Mouse (Mus musculus) retina, embryonic 14.5 days (tissue): ENCODE data around the gene 2700097O09Rik.
A peak's percentile ranks its signal among the peaks of the same experiment; 100 is the strongest.
"Not testable (repeated sequence)": the region's sequence is repeated elsewhere in the genome, so short reads cannot be mapped to it uniquely, and the experiment has no call there.

Experiments used
- DNase-seq: peaks from one replicate; pipeline ENCODE4 v3.0.0-alpha.2; 2015; ENCODE audit warnings: low spot score

2700097O09Rik gene

DNA sequence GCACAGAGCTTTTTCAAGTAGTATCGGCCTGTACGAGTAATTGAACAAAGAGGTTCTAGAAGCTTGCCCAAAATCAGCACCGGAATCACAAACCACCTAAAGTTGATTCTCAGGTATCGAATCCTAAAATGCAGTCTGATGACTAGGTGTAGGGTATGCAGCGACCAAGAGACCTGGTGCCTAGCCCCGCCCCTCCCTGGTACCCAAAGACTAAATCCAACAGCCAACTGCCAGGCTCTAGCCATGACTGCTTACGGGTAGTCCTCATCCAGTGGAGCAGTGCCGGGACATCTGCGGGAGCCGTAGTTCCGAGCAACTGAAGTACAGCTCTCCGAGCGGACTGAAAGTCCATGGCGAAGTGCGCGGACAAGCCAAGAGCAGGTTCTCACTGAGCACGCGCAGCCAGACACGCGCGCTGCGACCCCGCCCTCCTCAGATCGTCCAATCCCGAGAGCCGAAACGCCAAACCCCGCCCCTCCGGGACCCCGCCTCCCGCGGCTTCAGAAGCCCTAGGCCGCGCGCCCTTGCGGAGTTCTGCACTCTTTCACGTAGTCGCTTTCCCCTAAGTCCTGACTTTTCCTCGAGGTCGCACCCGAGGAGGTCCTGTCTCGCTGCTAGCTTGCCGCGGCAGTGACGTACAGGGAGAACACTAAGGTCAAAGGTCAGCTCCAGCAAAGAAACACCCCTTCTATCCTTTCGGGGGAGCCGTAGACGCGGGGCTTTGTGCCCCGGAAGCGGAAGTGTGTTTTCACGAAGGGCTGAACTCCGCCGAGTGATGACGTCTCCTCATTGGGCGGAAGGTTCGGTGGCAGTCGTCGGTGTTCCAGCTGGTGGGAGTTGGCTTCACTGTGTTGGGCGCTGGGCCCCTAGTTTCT, at the start of gene 2700097O09Rik, which contains the start of gene Srp54a:
Gene 2700097O09Rik, minus strand, starts transcription at position 385 of the 875 bp plus-strand sequence.
Gene Srp54a, plus strand, starts transcription at position 537 of the 875 bp plus-strand sequence.
- DNase-seq: peak; percentile 97

DNA sequence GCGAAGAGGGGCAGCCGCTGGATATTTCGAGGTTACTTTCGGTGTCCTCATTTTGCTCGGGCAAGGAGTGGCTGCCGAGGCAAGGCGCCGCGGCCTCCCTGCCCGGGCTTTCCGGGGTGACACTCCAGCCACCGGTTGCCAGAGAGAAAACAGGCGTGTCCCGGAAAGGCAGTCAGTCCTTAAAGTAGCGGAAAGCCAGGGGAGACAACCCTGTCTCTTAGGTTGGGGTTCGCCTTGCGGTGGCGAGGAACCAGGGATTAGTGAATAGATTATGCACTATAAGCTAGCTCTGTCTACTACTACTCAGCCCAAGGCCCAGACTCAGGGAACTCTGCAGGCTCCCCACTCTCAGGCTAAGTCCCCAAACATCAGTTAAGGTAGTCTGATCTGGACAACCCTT, 44.8 kb upstream of the 2700097O09Rik start:
- DNase-seq: not testable (repeated sequence)

DNA sequence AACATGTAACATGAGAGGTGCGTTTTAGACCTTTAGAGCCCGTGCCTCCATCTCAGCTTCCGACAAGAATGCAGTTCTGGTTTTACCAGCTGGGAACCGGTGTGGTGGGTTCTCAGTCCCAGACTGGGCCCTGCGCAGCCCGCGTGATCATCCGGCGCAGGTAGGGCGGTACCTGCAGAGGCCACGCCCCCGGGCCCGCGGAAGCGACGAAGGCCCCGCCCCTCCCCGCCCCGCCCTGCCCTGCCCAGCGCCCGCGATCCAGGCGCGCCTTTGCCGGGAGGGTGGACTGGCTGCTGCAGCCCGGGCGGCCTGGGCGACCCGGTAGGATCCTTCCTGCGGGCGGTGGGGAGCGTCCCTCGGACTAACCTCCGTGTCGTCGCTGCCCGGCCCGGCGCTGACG, 44.3 kb upstream of the 2700097O09Rik start, which contains the start of gene Fam177a:
Gene Fam177a, plus strand, starts transcription at position 228 of the 400 bp plus-strand sequence.
- not testable (repeated sequence) for DNase-seq

DNA sequence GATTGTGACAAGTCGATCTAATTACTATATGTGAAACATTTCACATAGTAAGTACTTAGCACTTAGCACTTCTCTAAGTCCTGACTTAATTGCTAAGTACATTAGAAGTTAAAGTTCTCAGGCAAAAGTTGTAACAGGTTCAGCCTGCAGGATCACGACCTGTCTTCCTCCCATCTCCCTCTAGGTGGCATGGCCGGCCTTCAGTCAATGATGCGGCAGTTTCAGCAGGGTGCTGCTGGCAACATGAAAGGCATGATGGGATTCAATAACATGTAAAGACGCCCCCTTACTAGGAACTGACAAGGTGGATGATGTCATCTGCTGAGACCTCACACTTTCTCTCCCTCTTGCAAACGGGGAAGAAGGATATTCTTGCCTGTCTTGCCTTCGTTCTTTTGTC, 32.7 kb upstream of the 2700097O09Rik start:
- DNase-seq: not testable (repeated sequence)

DNA sequence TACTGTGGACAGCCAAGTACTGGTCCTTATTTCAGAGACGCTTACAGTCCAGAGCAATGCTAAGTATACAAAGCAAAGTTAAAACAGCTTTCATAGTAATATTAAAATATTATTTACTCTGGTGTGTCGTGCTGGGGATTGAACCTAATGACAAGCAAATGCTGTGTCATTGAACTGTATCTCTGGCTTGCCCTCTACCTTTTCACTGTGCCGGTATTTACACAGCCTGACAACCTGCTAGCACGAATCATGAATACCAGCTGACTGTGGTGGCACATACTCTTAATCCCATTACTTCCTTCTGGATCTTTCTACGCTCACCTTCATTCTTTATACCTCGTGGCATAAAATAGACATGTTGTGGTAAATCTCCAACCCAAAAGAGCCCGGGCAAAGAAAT, 12.2 kb upstream of the 2700097O09Rik start:
- not testable (repeated sequence) for DNase-seq

DNA sequence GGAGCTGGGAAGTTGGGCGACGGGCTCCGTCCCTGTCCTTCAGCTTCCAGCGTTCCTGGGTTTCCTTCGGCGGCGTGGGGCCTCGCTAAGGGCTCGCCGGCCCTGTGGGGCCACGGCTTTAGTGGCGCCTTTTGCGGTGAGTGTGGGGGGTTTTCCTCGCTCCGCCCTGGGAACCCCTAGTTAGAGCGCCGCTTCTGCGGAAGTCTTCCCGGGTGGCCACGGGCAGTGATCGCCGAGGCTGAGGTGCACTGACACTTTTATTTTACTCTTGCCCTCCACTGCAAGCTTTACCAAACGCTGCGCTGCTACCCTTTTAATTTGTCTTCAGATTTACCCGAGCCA, 662 bp upstream of the 2700097O09Rik start:
- DNase-seq: not testable (repeated sequence)

DNA sequence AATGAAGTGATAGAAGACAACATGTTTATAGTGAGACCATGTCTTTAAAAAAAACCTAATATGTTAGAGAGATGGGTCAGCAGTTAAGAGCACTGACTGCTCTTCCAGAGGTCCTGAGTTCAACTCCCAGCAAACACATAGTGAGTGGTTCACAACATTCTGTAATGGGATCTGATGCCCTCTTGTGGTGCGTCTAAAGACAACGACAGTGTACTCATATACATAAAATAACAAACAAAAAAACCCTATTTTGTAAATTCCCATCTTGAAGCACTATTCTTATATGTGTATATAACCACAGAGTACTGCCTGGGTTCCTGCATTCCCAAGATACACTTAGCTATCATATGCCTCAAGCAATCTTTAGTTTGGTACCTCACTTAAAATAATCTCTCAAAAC, 1.2 kb downstream of the 2700097O09Rik start:
- peak; percentile 8 for DNase-seq

DNA sequence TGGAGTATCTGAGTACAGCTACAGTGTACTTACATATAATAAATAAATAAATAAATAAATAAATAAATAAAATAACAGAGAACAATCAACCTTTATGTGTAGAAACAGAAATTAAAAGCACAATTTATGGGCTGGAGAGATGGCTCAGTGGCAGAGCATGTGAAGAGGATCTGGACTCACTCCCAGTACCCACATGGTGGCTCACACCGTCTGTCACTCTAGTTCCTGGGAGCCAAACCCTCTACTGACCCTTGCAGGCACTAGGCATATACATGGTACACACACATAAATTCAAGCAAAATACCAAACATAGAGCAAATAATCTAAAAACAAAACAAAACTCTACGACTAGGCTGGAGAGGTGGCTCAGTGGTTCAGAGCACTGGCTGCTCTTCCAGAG, 4.6 kb downstream of the 2700097O09Rik start:
- DNase-seq: no peak

DNA sequence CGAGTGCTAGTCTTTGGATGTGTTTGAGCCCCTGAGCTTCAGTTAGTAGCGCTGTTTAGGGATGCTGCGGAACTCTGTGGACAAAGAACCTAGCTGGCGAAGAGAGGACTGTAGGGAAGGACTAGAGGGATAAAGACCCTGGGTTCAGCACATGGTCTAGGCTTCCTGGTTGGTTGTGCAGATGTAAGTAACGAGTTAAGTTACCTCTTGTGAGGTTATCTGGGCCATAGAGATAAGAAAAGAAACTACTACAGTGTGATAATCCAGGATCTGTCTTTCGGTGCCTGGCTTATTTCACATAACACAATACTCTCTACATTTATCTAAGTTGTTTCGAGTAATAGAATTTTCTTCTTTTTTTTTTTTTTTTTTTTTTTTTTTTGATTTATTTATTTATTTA, 6.2 kb downstream of the 2700097O09Rik start:
- no peak for DNase-seq

DNA sequence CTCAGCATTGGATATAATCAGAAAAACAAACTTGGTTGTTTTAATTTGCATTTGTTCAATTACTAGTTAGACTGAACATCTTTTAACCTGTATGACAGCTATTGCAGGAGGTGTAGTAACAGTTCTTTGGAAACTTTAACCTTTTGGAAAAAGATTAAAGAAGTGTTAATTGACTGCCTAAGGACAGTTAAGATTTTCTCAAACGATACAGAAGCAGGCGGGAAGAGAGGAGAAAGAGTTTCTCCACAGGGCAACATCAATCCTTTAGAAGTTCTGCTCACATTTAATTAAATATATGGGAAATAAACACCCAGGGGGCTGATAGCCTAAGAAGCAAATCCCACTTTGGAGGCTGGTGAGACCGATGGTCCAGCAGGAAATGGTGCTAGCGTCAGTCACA, 7.4 kb downstream of the 2700097O09Rik start:
- no peak for DNase-seq

DNA sequence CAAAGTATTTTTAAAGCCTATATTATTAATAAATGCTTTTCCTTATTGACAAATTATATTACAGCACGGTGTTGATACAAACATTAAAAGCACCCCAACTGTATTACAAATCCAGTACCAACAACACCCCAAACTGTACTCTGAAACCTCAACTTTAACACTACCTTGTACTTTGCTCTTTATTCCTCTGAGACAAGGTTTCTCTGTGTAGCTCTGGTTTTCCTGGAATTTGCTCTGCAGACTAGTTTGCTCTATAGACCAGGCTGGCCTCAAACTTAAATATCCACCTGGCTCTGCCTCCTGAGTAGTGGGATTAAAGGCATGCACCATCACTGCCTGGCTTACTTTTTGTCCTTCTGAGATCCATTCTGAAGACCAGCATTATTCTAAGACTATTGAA, 17.8 kb downstream of the 2700097O09Rik start:
- DNase-seq: no peak

DNA sequence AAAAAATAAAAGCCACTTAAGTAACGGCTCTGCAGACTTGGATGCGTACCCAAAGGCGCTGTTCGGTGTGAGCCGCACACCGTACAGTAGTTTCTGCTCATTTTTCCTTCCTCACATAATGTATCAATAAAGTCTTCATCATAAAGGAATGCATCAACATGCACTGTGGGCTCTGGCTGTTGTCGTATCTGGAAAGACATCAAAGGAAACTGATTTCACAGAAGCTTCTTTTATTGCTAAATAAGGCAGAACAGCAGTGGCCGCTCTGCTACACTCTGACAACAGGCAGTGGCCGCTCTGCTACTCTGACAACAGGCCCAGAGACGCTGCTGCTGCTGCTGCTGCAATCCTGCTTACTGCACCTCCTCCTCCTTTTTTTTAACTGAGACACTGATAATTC, 18.9 kb downstream of the 2700097O09Rik start:
- DNase-seq: no peak

DNA sequence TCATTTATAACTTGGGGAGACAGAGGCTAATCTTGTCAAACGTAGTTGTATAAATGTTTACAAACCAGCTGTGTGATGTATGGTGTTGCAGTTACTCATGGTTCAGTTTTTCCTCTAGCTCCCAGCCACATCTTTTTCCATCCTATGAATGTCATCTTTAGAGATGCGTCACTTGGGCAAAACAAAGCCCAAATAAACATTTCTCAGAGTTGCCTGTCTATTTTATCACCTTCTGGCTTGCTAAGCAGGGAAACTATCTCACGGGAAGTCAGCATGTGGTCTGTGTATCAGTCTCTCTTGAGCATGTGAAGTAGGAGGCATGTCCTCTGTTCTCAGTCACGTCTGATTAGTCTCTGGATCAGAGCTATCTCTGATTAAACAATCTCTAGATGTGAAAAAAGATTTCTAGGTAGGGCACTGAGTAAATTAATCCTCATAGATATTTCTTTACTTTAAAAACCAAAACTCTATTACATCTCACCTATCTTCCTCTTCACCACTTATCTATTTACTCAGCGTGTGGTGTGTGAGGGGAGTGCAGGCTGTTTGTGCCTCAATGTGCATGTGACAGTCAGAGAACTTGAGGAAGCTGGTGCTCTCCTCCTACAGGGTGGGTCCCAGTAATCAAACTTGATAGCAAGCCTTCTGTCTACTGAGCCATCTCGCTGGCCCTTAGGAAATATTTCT, 19.6 kb downstream of the 2700097O09Rik start:
- DNase-seq: no peak

DNA sequence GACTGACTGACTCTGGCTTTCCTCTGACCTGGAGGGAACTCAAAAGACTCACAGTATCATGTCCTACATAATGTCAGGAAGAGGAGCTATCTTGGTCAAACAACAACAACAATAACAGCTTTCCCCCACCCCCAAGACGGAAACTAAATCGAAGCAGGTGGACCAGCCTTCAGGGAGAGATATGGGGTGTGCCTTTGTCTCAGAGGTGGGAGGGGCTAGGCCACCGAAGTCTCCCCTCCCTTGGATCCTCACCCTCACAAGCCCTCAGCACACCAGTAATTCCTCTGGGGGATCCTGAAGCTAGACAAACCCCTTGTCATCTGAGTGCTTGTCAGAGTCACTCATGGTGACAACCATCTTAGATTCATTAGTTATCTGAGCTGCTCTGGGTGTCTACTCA, 20.1 kb downstream of the 2700097O09Rik start:
- no peak for DNase-seq

DNA sequence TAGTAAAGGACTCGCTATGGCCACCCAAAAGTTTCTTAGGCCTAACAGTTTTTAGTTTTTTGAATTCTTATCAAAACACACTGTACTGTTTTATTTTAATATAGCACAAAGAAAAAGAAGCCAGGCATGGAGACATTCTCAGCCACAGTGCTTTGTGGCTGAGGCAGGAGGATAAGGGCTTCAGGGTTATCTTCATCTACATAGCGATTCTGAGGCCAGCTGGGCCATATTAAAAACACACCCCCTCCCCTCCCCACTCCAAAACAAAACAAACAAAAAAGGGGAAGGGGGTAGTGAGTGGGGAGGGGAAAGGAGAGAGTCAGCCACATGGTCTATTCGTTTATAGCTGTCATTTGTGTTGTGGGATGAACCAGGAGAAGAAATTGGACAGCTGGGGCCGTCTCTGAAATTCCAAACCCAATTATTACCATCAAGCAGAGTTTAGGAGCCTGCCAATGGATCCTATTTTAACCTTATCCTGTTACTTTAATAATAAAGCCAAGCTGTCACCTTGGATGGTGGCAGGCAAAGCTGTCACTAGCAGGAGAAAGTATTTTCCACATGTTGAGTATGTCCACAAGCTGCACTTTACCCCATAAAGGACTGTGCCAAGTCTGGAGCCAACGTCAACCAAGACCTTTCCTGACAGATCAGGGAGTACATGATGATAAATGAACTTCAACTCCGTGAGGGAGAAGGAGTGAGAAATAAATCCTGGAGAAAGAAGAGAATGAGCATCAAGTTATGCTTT, 20.9 kb downstream of the 2700097O09Rik start:
- DNase-seq: no peak

DNA sequence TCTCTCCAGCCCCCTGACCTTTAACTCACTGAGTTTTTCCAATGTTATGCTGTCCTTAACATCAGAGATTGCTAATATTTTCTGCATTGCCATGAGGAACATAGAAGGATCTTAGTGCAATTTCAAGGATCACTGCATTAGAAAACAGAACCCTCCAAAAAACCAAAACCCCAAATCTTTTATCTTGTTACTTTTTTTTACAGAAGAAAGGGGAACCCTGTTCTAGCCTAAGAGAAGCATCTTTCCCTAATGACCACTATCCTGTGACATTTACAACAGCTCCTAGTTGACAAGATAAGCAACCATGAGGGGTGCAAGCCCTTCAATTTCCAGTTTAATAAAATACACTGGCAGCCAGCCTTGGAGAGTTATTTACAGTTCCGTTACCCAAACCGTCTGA, 23.2 kb downstream of the 2700097O09Rik start:
- no peak for DNase-seq

DNA sequence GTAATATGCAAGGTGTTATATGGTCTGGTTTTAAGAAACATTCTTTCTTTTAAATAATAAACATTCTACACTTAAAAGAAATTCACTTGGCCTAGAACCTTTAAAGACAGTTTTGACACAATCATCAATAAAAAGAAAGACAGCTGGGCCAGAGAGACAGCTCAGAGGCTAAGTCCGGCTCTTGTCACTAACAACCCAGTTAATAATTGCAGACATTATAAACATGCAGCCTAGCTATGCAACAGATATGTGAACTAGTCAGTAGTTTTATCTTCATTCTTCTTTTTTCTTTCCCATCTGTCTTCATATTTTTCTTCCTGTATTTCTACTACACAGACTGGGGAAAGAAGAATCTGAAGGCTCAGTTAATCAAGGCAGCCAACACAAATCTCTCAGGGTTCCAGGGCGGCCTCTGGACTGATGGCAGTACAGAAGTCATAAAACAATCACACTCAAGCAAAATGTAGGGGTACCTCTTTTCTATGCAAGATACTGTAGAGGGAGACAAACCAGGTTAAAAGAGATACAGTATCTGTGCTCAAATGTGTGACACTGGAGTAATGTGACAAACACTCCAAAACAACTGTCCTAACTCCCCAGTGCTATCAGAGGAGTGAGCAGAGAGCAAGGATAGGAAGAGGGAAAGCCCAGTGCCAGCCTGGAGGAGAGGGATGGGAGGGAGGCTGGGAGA, 25.2 kb downstream of the 2700097O09Rik start:
- no peak for DNase-seq

DNA sequence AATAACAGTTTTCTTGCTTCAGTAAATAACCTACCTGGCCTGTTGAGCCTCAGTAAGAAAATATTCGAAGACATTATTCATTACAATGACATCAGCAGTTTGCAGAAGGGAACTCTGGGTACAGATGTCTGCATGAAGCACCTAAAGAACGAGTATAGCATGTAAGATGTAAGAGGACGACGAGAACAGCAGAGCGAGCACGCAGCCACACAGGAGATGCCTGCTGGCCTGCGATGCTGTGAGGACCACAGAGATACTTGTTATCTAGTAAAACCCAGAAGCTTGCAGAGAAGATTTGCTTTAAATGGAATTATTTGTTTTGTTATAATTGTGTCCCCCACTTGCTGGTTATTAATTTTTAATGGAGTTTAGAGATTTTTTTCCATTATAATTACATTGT, 26.6 kb downstream of the 2700097O09Rik start:
- no peak for DNase-seq

DNA sequence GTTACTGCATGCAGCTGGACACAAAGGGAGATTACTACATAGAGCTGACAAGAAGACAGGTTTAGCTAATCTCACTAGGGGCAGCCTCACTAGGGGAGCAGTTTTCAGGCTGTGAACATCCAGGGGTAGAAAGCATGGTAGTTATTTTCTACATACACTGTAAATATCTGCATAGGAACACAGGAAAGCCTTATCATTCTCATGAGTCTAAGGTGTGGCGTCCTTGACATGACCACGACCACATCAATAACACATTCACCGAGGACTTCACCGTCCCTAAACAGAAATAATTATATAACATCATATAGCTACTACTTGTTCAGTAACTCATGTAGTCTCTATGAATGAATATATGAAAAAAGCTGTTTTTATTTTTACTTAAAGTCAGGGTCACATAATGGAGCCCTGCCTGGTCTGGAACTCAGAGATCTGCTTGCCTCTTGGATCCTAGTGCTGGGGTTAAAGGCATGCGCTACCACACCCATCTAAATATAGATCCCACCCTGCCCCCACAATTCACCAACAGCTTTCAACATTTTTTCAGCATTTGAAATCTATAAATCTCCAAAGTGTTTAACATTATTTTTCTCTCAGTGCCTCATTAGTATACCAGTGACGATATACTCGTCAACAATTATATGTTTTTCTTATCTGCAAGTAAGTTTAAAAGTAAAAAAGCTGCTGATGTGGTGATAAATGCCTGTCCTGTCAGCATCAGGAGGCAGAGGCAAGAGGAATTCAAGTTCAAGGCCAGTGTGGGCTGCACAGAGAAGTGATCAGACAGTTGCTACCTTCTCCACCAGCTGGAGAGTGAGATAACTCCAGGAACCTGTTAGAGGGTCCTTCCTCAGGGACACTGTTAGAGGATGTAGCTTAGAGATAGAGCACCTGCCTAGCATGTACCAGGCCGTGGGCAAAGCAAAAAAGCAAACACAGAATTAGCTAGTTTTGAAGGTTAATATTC, 28.4 kb downstream of the 2700097O09Rik start:
- no peak for DNase-seq

DNA sequence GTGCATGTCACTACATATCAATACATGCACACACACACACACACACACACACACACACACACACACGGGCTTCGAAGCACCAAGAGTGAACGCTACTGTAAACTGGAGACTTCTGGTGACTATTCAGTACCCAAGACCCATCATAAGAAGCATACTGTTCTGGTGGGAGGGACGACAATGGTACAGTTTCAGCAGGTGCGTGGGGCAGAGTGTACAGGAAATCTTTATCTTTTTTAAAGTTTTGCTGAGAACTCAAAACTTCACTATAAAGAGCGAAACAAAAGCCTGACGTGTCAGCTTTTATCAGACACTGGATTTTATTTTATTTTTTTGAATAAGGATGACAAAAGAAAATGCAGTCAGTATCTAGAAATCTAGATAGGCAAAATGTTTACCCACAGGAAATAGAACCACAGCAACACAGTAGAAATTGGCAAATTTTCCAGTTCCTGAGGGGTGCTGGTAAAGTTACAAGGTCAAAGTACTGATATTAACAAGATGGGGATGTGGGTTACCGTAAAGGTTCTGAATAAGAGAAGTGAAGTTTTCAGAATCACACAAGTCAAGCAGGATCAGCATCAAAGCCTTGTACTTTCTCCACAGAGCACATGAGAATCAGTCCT, 30.1 kb downstream of the 2700097O09Rik start:
- no peak for DNase-seq
